Mouse (Mus musculus): ENCODE results near the gene Svop. TPM values are rescaled to one million over a fixed set of nuclear protein-coding genes. Genes with fewer than 3 reads are reported as not detected.

The Svop gene
- polyA plus RNA-seq, 1 experiment from 2014 or later, result 0.11 TPM

DNA sequence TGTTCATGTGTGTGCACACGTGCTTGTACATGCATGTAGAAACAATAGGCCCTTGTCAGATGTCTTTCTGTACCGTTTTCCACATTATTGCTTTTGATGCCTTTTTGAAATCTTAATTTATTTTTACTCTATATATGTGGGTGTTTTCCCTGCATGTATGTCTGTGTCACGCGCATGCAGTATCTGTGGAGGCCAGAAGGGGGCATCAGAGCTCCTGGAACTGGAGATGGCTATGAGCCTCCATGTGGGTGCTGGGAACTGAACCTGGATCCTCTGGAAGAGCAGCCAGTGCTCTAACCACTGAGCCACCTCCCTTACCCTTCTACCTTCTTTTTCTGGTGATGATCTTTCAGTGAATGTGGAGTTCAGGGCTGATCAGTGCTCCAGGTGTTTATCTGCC is 20.5 kb downstream of the Svop start:
- H3K9ac ChIP-seq (ENCODE audit: low read length), result no peak overlapping the region

DNA sequence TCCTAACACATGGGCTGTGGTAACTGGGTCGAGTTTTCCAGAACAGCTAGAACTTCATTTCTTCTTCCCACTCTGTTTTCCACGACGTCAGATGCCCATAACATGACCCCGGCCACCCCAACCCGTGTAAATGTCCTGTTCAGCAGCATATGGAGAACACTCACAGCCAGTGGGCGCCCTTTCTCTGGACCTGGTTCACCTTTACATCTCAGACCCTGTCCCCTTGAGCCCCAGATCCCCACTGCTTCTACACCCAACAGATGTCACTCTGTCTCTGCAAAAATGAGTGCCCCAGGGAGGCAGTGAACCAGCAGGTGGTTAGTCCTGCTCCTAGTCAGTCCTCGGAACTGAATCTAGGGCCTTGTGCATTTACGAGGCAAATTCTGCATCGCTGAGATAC is 23.4 kb downstream of the Svop start:
- 66% methylated on average over 9 of the region's 9 CpGs for WGBS
- no peak for ATAC-seq (ENCODE audit: insufficient number of reproducible peaks, insufficient read depth, low FRiP score, low read depth)
- Histone ChIP-seq H3K4me3 (ENCODE audit: control insufficient read depth in 1 of 2, insufficient read depth in 1 of 2, low read depth in 1 of 2, low read length in 2 of 2) (no peak overlapping the region), H3K27ac (replicated peaks in 1 of 2; ENCODE audit: control insufficient read depth in 1 of 2, insufficient read depth in 1 of 2, low read depth in 2 of 2, low read length in 2 of 2) (no peak overlapping the region), H3K9ac (ENCODE audit: low read length) (no peak overlapping the region), H3K27me3 (ENCODE audit: control insufficient read depth, insufficient read depth, low read length) (no peaks in the 10 kb centered on the region), H3K4me1 (ENCODE audit: control insufficient read depth in 2 of 2, insufficient read depth in 2 of 2, low read length in 2 of 2) (no peaks in the 10 kb centered on the region), H3K4me2 (ENCODE audit: low read length) (no peak overlapping the region), H3K9me3 (ENCODE audit: control insufficient read depth, low read length) (no peaks in the 10 kb centered on the region), H3K36me3 (ENCODE audit: control insufficient read depth, insufficient read depth, low read length) (no peaks in the 10 kb centered on the region)

More for the DNA sequence above, 20.5 kb downstream of the Svop start:
- no peaks in the 10 kb centered on the region for H3K27me3 ChIP-seq (ENCODE audit: control insufficient read depth, insufficient read depth, low read length)
- WGBS, result 81% methylated on average over 4 of the region's 4 CpGs
- no peak for ATAC-seq (ENCODE audit: insufficient number of reproducible peaks, insufficient read depth, low FRiP score, low read depth)
- no peaks in the 10 kb centered on the region for H3K4me1 ChIP-seq (ENCODE audit: control insufficient read depth in 2 of 2, insufficient read depth in 2 of 2, low read length in 2 of 2)
- no peaks in the 10 kb centered on the region for H3K36me3 ChIP-seq (ENCODE audit: control insufficient read depth, insufficient read depth, low read length)
- no peak overlapping the region for H3K4me3 ChIP-seq (ENCODE audit: control insufficient read depth in 1 of 2, insufficient read depth in 1 of 2, low read depth in 1 of 2, low read length in 2 of 2)
- no peak overlapping the region for H3K4me2 ChIP-seq (ENCODE audit: low read length)
- no peak overlapping the region for H3K27ac ChIP-seq (replicated peaks in 1 of 2; ENCODE audit: control insufficient read depth in 1 of 2, insufficient read depth in 1 of 2, low read depth in 2 of 2, low read length in 2 of 2)
- no peaks in the 10 kb centered on the region for H3K9me3 ChIP-seq (ENCODE audit: control insufficient read depth, low read length)

DNA sequence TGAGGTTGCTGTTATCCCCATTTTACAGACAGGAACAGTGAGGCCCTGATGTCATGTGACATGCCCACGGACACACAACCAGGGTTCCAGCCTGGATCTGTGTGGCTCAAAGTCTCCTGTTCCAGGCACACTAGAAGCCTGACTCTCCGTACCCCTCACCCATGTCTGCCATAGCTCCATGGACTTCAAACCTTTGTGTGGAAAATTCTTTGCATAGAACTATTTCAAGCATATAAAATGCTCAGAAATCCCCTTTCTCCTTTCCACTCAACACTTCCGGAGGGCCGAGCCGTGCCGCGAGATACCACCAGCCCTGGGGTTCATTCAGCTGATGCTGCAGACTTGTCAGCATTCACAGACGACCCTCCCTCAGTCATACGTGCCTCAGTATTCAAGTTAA is 23.8 kb downstream of the Svop start:
- no peak overlapping the region for H3K4me3 ChIP-seq (ENCODE audit: control insufficient read depth in 1 of 2, insufficient read depth in 1 of 2, low read depth in 1 of 2, low read length in 2 of 2)
- H3K4me2 ChIP-seq (ENCODE audit: low read length), result no peak overlapping the region
- no peak overlapping the region for H3K9ac ChIP-seq (ENCODE audit: low read length)
- ATAC-seq (ENCODE audit: insufficient number of reproducible peaks, insufficient read depth, low FRiP score, low read depth), result no peak
- no peaks in the 10 kb centered on the region for H3K9me3 ChIP-seq (ENCODE audit: control insufficient read depth, low read length)
- no peaks in the 10 kb centered on the region for H3K36me3 ChIP-seq (ENCODE audit: control insufficient read depth, insufficient read depth, low read length)
- no peaks in the 10 kb centered on the region for H3K27me3 ChIP-seq (ENCODE audit: control insufficient read depth, insufficient read depth, low read length)
- 66% methylated on average over 9 of the region's 9 CpGs for WGBS
- no peak overlapping the region for H3K27ac ChIP-seq (replicated peaks in 1 of 2; ENCODE audit: control insufficient read depth in 1 of 2, insufficient read depth in 1 of 2, low read depth in 2 of 2, low read length in 2 of 2)
- H3K4me1 ChIP-seq (ENCODE audit: control insufficient read depth in 2 of 2, insufficient read depth in 2 of 2, low read length in 2 of 2), result no peaks in the 10 kb centered on the region

DNA sequence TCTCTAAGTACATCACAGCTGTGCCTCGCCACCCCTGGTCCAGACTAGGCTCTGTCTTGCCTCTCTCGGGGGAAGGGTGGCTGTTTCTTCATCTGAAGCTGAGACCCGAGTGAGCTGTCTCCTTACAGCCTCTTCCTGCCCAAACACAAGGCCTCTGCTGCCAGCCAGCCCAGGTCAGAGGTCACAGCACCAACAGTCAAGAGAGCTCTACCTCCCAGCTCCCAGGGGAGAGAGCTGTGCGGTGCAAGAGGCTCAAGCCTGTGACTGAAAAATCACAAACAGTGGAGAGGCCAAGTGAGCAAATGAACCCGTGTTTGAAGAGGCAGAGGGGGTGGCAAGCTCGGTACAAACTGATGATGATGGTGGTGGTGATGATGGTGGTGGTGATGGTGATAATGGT is 24.8 kb downstream of the Svop start:
- H3K27ac ChIP-seq (replicated peaks in 1 of 2; ENCODE audit: control insufficient read depth in 1 of 2, insufficient read depth in 1 of 2, low read depth in 2 of 2, low read length in 2 of 2), result no peak overlapping the region
- H3K4me1 ChIP-seq (ENCODE audit: control insufficient read depth in 2 of 2, insufficient read depth in 2 of 2, low read length in 2 of 2), result no peaks in the 10 kb centered on the region
- H3K27me3 ChIP-seq (ENCODE audit: control insufficient read depth, insufficient read depth, low read length), result no peaks in the 10 kb centered on the region
- ATAC-seq (ENCODE audit: insufficient number of reproducible peaks, insufficient read depth, low FRiP score, low read depth), result no peak; the same call in 1 of the 2 replicates
- WGBS, result 45% methylated on average over 6 of the region's 6 CpGs
- H3K9me3 ChIP-seq (ENCODE audit: control insufficient read depth, low read length), result no peaks in the 10 kb centered on the region
- no peak overlapping the region for H3K9ac ChIP-seq (ENCODE audit: low read length)
- no peaks in the 10 kb centered on the region for H3K36me3 ChIP-seq (ENCODE audit: control insufficient read depth, insufficient read depth, low read length)
- H3K4me2 ChIP-seq (ENCODE audit: low read length), result no peak overlapping the region
- H3K4me3 ChIP-seq (ENCODE audit: control insufficient read depth in 1 of 2, insufficient read depth in 1 of 2, low read depth in 1 of 2, low read length in 2 of 2), result no peak overlapping the region

DNA sequence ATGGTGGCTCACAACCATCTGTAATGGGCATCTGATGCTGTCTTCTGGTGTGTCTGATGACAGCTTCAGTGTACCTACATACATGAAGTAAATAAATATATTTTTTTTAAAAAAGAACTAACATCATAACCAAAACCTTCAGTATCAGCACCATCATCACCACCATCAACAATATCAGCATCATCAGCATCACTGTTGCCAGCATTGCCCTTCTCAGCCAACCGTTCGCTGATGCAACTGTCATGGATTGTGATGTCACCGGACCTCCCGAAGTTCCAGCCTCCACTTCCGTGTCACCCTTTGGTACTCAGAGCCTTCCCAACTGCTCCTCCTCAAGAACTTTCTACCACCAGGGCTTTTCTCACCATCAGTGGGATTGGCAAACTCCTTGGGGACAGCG is 26.2 kb downstream of the Svop start, which contains the start of gene Usp30:
Gene Usp30, plus strand, starts transcription at position 301 of the 400 bp plus-strand sequence.
- ATAC-seq (ENCODE audit: insufficient number of reproducible peaks, insufficient read depth, low FRiP score, low read depth), result no peak
- Histone ChIP-seq H3K27me3 (ENCODE audit: control insufficient read depth, insufficient read depth, low read length) (no peaks in the 10 kb centered on the region), H3K4me2 (ENCODE audit: low read length) (no peak within 1 kb of the TSS), H3K4me3 (ENCODE audit: control insufficient read depth in 1 of 2, insufficient read depth in 1 of 2, low read depth in 1 of 2, low read length in 2 of 2) (no peak within 1 kb of the TSS), H3K9ac (ENCODE audit: low read length) (no peak within 1 kb of the TSS), H3K27ac (replicated peaks in 1 of 2; ENCODE audit: control insufficient read depth in 1 of 2, insufficient read depth in 1 of 2, low read depth in 2 of 2, low read length in 2 of 2) (no peak within 1 kb of the TSS), H3K36me3 (ENCODE audit: control insufficient read depth, insufficient read depth, low read length) (no peaks in the 10 kb centered on the region), H3K4me1 (ENCODE audit: control insufficient read depth in 2 of 2, insufficient read depth in 2 of 2, low read length in 2 of 2) (no peaks in the 10 kb centered on the region), H3K9me3 (ENCODE audit: control insufficient read depth, low read length) (no peaks in the 10 kb centered on the region)
- WGBS, result 85% methylated on average over 6 of the region's 6 CpGs

DNA sequence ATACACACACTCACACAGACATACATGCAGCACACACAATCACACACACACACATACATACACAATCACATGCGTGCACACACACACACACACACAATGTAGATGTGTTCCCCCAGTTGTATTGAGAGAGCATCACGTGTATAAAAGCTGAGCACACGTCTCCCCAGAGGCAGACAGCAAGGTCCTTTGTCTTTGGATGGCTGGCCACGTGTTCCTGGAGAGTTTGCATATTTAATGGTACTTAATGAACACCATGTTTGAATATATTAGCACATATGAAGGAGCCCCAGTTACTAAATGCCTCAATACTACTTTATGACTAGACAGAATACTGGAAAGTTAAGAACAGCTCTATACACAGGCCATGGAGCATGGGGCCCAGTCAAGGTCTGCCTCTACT is 27.4 kb downstream of the Svop start:
- Histone ChIP-seq H3K27me3 (ENCODE audit: control insufficient read depth, insufficient read depth, low read length) (no peaks in the 10 kb centered on the region), H3K4me3 (ENCODE audit: control insufficient read depth in 1 of 2, insufficient read depth in 1 of 2, low read depth in 1 of 2, low read length in 2 of 2) (no peak overlapping the region), H3K4me1 (ENCODE audit: control insufficient read depth in 2 of 2, insufficient read depth in 2 of 2, low read length in 2 of 2) (no peaks in the 10 kb centered on the region), H3K9ac (ENCODE audit: low read length) (no peak overlapping the region), H3K36me3 (ENCODE audit: control insufficient read depth, insufficient read depth, low read length) (no peaks in the 10 kb centered on the region), H3K27ac (replicated peaks in 1 of 2; ENCODE audit: control insufficient read depth in 1 of 2, insufficient read depth in 1 of 2, low read depth in 2 of 2, low read length in 2 of 2) (no peak overlapping the region), H3K9me3 (ENCODE audit: control insufficient read depth, low read length) (no peaks in the 10 kb centered on the region), H3K4me2 (ENCODE audit: low read length) (no peak overlapping the region)
- no peak for ATAC-seq (ENCODE audit: insufficient number of reproducible peaks, insufficient read depth, low FRiP score, low read depth)
- 69% methylated on average over 4 of the region's 4 CpGs for WGBS

DNA sequence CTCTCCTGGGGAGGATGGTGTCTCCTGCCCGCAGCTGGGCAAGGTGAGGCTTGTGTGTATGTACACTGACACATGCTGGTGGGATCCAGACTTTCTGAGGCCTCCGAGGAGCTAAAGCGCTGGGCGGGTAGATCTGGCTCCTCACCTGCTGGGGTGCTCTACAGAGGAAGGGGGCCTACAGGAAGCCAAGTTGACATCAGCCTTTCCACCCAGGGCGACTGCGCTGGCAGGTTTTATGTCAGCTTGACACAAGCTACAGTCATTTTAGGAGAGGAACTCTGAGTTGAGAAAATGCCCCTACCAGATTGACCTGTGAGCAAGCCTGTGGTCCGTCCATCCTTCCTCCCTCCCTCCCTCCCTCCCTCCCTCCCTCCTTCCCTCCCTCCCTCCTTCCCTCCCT is 29.7 kb downstream of the Svop start:
- WGBS, result 33% methylated on average over 7 of the region's 7 CpGs
- H3K4me3 ChIP-seq (ENCODE audit: control insufficient read depth in 1 of 2, insufficient read depth in 1 of 2, low read depth in 1 of 2, low read length in 2 of 2), result no peak overlapping the region
- no peaks in the 10 kb centered on the region for H3K36me3 ChIP-seq (ENCODE audit: control insufficient read depth, insufficient read depth, low read length)
- H3K4me2 ChIP-seq (ENCODE audit: low read length), result no peak overlapping the region
- H3K9ac ChIP-seq (ENCODE audit: low read length), result no peak overlapping the region
- H3K27me3 ChIP-seq (ENCODE audit: control insufficient read depth, insufficient read depth, low read length), result no peaks in the 10 kb centered on the region
- no peaks in the 10 kb centered on the region for H3K9me3 ChIP-seq (ENCODE audit: control insufficient read depth, low read length)
- ATAC-seq (ENCODE audit: insufficient number of reproducible peaks, insufficient read depth, low FRiP score, low read depth), result no peak
- H3K4me1 ChIP-seq (ENCODE audit: control insufficient read depth in 2 of 2, insufficient read depth in 2 of 2, low read length in 2 of 2), result no peaks in the 10 kb centered on the region
- H3K27ac ChIP-seq (replicated peaks in 1 of 2; ENCODE audit: control insufficient read depth in 1 of 2, insufficient read depth in 1 of 2, low read depth in 2 of 2, low read length in 2 of 2), result no peak overlapping the region

DNA sequence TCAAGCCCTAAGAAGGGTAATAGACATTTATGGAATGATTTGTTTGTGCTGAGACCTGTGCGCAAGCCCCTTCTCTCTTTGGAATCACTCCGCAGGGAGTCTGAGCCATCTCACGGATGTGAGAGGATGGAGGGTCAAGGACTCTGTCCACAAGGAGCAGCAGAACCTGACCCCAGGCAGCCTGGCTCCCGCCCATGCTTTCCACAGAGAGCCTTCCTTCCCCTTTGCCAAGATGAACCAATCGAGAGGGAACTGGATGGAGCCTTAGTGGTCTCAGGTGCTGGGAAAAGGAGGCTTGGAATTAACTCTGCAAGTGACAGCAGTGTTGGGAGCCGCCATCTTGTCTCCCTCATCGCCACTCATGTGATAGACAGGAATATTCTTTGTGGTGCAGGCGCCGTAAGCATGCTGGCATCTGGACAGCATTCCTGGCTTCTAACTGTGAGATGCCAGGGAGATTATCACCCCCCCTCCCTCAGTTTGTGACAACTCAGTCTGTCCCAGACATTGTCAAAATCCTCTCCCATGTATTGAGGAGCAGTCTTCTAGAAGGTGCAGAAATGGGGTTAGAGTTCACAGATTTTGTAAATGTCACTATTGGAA is 34.1 kb downstream of the Svop start:
- no peaks in the 10 kb centered on the region for H3K36me3 ChIP-seq (ENCODE audit: control insufficient read depth, insufficient read depth, low read length)
- peaks cover 2 to 3% of the 10 kb centered on the region in 2 experiments; a peak in 3 of 4 replicates for H3K4me1 ChIP-seq (ENCODE audit: control insufficient read depth in 2 of 2, insufficient read depth in 2 of 2, low read length in 2 of 2)
- no peak for ATAC-seq (ENCODE audit: insufficient number of reproducible peaks, insufficient read depth, low FRiP score, low read depth)
- no peak overlapping the region for H3K4me3 ChIP-seq (ENCODE audit: control insufficient read depth in 1 of 2, insufficient read depth in 1 of 2, low read depth in 1 of 2, low read length in 2 of 2)
- no peaks in the 10 kb centered on the region for H3K9me3 ChIP-seq (ENCODE audit: control insufficient read depth, low read length)
- no peak overlapping the region for H3K4me2 ChIP-seq (ENCODE audit: low read length)
- no peaks in the 10 kb centered on the region for H3K27me3 ChIP-seq (ENCODE audit: control insufficient read depth, insufficient read depth, low read length)
- no peak overlapping the region for H3K27ac ChIP-seq (replicated peaks in 1 of 2; ENCODE audit: control insufficient read depth in 1 of 2, insufficient read depth in 1 of 2, low read depth in 2 of 2, low read length in 2 of 2)
- 67% methylated on average over 9 of the region's 9 CpGs for WGBS
- no peak overlapping the region for H3K9ac ChIP-seq (ENCODE audit: low read length)

Measured in heart, embryonic 14.5 days (tissue).